Mouse (Mus musculus): Measurements from ENCODE around the gene Itih3. TPM values are rescaled to one million over a fixed set of nuclear protein-coding genes. Genes with fewer than 3 reads are reported as not detected.

The Itih3 gene
- polyA plus RNA-seq, 1 experiment = 1.4 TPM

DNA sequence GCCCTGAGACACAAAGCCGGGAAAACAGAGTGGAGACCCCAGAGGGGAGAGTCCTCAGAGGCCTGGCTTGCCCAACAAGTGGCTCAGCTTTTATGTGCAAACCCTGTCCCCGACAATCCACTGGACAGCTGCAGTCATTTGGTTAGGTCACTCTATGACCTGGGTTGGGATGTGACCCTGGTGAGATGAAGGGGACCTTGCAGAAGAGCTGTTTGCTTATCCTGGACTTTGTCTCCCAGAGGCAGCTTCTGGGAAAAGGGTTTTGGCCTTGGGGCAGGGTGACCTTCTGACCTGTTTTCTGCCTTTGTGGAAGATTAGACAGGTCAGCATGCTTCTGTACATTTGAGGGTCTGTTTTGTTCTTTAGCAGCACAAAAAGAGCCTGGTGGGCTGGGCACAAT lies 21.2 kb upstream of the Itih3 start:
- Histone ChIP-seq H3K4me1 (ENCODE audit: control insufficient read depth, insufficient read depth, insufficient read length) (no peaks in the 10 kb centered on the region), H3K27me3 (ENCODE audit: control insufficient read depth, insufficient read depth, low read length) (no peaks in the 10 kb centered on the region), H3K4me3 (ENCODE audit: extremely low read depth, insufficient read depth, insufficient read length) (no peak overlapping the region), H3K27ac (ENCODE audit: insufficient read depth, low read length) (peak overlapping the region; percentile 55; the same call in 1 of the 2 replicates), H3K36me3 (ENCODE audit: control insufficient read depth, insufficient read depth, low read length) (no peaks in the 10 kb centered on the region)
- 89% methylated on average over 2 of the region's 2 CpGs for WGBS
- no peak for DNase-seq (ENCODE audit: low read depth in 1 of 2, low spot score in 2 of 2)
- no peak for TF ChIP-seq POLR2A (IDR thresholded peaks at IDR 0.05; ENCODE audit: low read depth, low read length)
- no peak for TF ChIP-seq CTCF (IDR thresholded peaks at IDR 0.05; ENCODE audit: extremely low read depth, insufficient read depth, insufficient read length, insufficient replicate concordance)

DNA sequence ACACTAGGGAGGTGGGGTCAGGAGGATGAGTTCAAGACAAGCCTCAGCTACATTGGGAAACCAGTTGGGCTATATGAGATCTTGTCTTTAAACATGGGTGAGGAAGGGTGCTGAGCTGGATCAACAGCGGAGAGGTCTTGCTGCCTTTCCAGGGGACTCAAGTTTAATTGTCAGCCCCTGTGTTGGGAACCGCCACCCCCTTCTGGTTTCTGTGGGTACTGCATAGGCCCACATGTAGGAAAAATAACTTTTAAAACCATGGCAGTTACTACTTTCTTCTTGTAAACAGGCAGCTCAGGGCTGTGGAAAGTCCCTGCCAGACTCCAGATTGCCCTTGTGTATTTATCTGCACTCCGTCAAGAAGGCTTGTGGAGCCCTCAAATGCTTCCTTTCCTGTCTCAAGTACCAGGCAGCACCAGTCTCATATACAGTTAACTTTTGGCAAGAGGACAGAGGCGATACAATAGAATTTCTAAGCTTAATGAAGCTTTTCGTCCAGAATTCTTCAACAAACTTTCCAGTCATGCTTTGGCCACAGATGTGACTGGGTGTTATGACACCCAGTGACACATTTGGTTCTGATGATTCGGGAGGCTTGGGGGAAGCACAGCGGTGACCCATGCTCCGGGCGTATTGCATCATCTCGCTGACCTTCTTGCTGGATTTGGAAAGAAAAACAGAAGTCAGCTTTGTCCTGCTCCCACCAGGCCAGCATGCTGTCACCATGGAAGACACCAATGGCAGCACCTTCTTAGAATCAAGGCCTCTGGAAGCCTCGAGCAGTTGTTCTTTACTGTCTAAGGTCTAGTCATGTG lies 20.5 kb upstream of the Itih3 start:
- Histone ChIP-seq H3K4me1 (ENCODE audit: control insufficient read depth, insufficient read depth, insufficient read length) (no peaks in the 10 kb centered on the region), H3K4me3 (ENCODE audit: extremely low read depth, insufficient read depth, insufficient read length) (no peak overlapping the region), H3K27me3 (ENCODE audit: control insufficient read depth, insufficient read depth, low read length) (no peaks in the 10 kb centered on the region), H3K27ac (ENCODE audit: insufficient read depth, low read length) (peak overlapping the region; percentile 55; the same call in 1 of the 2 replicates), H3K36me3 (ENCODE audit: control insufficient read depth, insufficient read depth, low read length) (no peaks in the 10 kb centered on the region)
- TF ChIP-seq CTCF (IDR thresholded peaks at IDR 0.05; ENCODE audit: extremely low read depth, insufficient read depth, insufficient read length, insufficient replicate concordance) (peak; percentile 30; the same call in 1 of the 2 replicates), POLR2A (IDR thresholded peaks at IDR 0.05; ENCODE audit: low read depth, low read length) (no peak)
- DNase-seq (ENCODE audit: low read depth in 1 of 2, low spot score in 2 of 2) = peak in 1 of 2 experiments; percentile 41
- WGBS = 69% methylated on average over 11 of the region's 11 CpGs

DNA sequence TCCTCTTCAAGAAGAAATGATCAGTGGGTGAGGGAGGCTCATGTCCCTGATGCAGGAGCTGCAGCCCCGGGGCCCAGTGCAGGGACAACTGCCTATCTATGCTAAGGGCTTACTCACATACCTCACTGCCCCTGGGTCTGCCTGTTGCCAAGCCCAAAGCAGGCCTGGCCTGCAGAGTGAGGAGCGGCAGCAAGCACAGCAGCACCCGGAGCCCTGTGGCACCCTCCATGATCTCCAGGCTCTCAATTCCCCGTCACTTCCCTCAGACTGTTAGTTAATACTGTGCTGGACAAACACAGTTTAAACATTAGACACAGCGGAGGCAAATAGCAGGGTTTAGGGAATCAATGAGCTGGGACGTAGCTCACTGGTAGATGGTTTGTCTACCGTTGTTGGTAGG lies 19.5 kb upstream of the Itih3 start, which contains the start of gene Itih1:
Gene Itih1 (minus strand): TSS at position 252 of the 400 bp plus-strand sequence.
- Histone ChIP-seq H3K27me3 (ENCODE audit: control insufficient read depth, insufficient read depth, low read length) (no peaks in the 10 kb centered on the region), H3K4me1 (ENCODE audit: control insufficient read depth, insufficient read depth, insufficient read length) (no peaks in the 10 kb centered on the region), H3K27ac (ENCODE audit: insufficient read depth, low read length) (no peak within 1 kb of the TSS), H3K4me3 (ENCODE audit: extremely low read depth, insufficient read depth, insufficient read length) (no peak within 1 kb of the TSS), H3K36me3 (ENCODE audit: control insufficient read depth, insufficient read depth, low read length) (no peaks in the 10 kb centered on the region)
- DNase-seq (ENCODE audit: low read depth in 1 of 2, low spot score in 2 of 2) = no peak
- TF ChIP-seq POLR2A (IDR thresholded peaks at IDR 0.05; ENCODE audit: low read depth, low read length) = no peak
- TF ChIP-seq CTCF (IDR thresholded peaks at IDR 0.05; ENCODE audit: extremely low read depth, insufficient read depth, insufficient read length, insufficient replicate concordance) = no peak
- 91% methylated on average over 7 of the region's 7 CpGs for WGBS

DNA sequence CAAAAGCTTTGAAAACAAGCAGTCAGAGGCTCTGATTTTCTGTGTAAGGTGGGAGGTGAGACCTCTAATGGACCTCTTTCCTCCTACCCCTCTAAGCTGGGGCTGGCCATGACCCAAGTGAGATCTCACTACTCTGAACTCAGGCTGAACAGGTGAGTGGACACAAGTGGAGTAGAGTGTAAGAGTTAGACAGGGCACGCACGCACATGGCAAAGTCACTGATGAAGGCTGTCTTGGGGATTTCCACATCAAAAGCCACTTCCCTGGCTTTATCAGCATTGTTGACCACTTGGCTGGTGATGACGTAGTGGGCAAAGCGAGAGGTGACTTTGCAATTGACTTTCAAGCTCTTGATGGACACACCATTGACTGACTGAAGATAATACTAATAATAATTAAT lies 18.7 kb upstream of the Itih3 start:
- Histone ChIP-seq H3K27ac (ENCODE audit: insufficient read depth, low read length) (no peak overlapping the region), H3K4me3 (ENCODE audit: extremely low read depth, insufficient read depth, insufficient read length) (no peak overlapping the region)

DNA sequence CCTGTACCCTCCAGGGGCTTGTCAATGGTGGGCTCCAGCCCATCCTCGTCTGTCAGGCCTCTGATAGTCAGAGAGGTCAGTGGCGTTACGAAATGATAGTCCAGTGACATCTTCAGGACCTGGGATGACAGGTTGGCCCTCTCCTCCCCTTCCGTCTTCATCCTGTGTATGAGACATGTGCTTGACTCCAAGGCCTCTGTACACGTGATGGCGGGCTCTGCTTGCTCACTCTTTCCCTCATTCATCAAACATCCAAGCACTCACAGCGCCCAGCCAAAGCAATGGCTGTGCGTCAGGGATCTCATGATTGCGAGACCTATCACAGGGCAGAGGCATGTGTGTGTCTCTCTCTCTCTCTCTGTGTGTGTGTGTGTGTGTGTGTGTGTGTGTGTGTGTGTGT lies 9.8 kb upstream of the Itih3 start:
- Histone ChIP-seq H3K36me3 (ENCODE audit: control insufficient read depth, insufficient read depth, low read length) (no peaks in the 10 kb centered on the region), H3K27ac (ENCODE audit: insufficient read depth, low read length) (no peak overlapping the region), H3K27me3 (ENCODE audit: control insufficient read depth, insufficient read depth, low read length) (no peaks in the 10 kb centered on the region), H3K4me3 (ENCODE audit: extremely low read depth, insufficient read depth, insufficient read length) (no peak overlapping the region), H3K4me1 (ENCODE audit: control insufficient read depth, insufficient read depth, insufficient read length) (no peaks in the 10 kb centered on the region)
- TF ChIP-seq POLR2A (IDR thresholded peaks at IDR 0.05; ENCODE audit: low read depth, low read length) = no peak
- no peak for TF ChIP-seq CTCF (IDR thresholded peaks at IDR 0.05; ENCODE audit: extremely low read depth, insufficient read depth, insufficient read length, insufficient replicate concordance)
- 91% methylated on average over 9 of the region's 9 CpGs for whole genome bisulfite sequencing
- no peak for DNase-seq (ENCODE audit: low read depth in 1 of 2, low spot score in 2 of 2)

More for the DNA sequence above, 18.7 kb upstream of the Itih3 start:
- H3K36me3 ChIP-seq (ENCODE audit: control insufficient read depth, insufficient read depth, low read length) = no peaks in the 10 kb centered on the region
- H3K27me3 ChIP-seq (ENCODE audit: control insufficient read depth, insufficient read depth, low read length) = no peaks in the 10 kb centered on the region
- TF ChIP-seq CTCF (IDR thresholded peaks at IDR 0.05; ENCODE audit: extremely low read depth, insufficient read depth, insufficient read length, insufficient replicate concordance) (no peak), POLR2A (IDR thresholded peaks at IDR 0.05; ENCODE audit: low read depth, low read length) (no peak)
- H3K4me1 ChIP-seq (ENCODE audit: control insufficient read depth, insufficient read depth, insufficient read length) = no peaks in the 10 kb centered on the region
- DNase-seq (ENCODE audit: low read depth in 1 of 2, low spot score in 2 of 2) = no peak
- whole genome bisulfite sequencing = 90% methylated on average over 4 of the region's 4 CpGs

DNA sequence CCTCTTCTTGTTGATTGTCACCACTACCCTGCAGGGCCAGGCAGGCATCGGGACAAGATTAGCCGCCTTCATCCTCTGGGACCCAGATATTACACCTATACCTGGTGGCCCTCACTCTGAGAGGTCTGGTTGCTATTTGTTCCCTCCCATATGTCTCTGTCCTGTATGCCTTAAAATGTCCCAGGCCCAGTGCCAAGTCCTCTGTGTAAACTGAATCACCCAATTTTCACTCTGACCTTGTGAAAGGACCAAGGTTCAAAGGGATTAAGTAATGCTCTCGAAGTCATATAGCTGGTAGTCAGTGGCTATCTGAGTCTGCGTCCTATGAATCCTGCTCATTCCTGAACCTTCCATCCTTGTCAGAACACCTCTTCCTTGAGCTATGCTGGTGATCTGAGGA lies 6.8 kb upstream of the Itih3 start:
- DNase-seq (ENCODE audit: low read depth in 1 of 2, low spot score in 2 of 2) = no peak
- Histone ChIP-seq H3K4me3 (ENCODE audit: extremely low read depth, insufficient read depth, insufficient read length) (no peak overlapping the region), H3K4me1 (ENCODE audit: control insufficient read depth, insufficient read depth, insufficient read length) (no peaks in the 10 kb centered on the region), H3K36me3 (ENCODE audit: control insufficient read depth, insufficient read depth, low read length) (no peaks in the 10 kb centered on the region), H3K27ac (ENCODE audit: insufficient read depth, low read length) (no peak overlapping the region), H3K27me3 (ENCODE audit: control insufficient read depth, insufficient read depth, low read length) (no peaks in the 10 kb centered on the region)
- 90% methylated on average over 4 of the region's 4 CpGs for WGBS
- TF ChIP-seq CTCF (IDR thresholded peaks at IDR 0.05; ENCODE audit: extremely low read depth, insufficient read depth, insufficient read length, insufficient replicate concordance) (no peak), POLR2A (IDR thresholded peaks at IDR 0.05; ENCODE audit: low read depth, low read length) (no peak)

DNA sequence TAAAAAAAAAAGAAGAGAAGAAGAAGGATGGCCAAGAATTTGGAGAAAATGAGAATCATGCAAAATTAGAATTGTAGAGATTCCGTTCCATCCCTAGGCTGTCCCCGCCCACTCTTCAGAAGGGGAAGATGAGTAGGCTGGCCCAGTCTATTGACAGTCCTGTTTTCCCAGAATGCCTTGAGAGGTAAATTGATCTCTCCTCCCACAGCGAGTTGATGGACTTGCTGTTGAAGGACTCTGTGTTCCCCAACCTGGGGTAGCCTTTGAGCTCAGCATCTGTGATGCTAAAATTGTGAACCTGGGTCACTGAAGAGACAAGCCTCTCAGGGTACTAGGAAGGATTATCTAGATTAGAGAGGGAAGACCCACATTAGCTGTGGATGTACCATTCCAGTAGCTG lies 1.9 kb upstream of the Itih3 start:
- WGBS = 90% methylated on average over 3 of the region's 3 CpGs
- Histone ChIP-seq H3K36me3 (ENCODE audit: control insufficient read depth, insufficient read depth, low read length) (no peaks in the 10 kb centered on the region), H3K27ac (ENCODE audit: insufficient read depth, low read length) (no peak overlapping the region), H3K4me1 (ENCODE audit: control insufficient read depth, insufficient read depth, insufficient read length) (no peaks in the 10 kb centered on the region), H3K4me3 (ENCODE audit: extremely low read depth, insufficient read depth, insufficient read length) (no peak overlapping the region), H3K27me3 (ENCODE audit: control insufficient read depth, insufficient read depth, low read length) (no peaks in the 10 kb centered on the region)
- TF ChIP-seq POLR2A (IDR thresholded peaks at IDR 0.05; ENCODE audit: low read depth, low read length) (no peak), CTCF (IDR thresholded peaks at IDR 0.05; ENCODE audit: extremely low read depth, insufficient read depth, insufficient read length, insufficient replicate concordance) (no peak)
- DNase-seq (ENCODE audit: low read depth in 1 of 2, low spot score in 2 of 2) = no peak
